Mouse (Mus musculus) liver, postnatal 0 days (tissue): ENCODE measurements at regions not wholly inside any gene's neighbourhood (a gene's known extent, or its start where the extent isn't known, plus 50 kb on each side); places are given as distances from the start of the nearest gene placed in this dataset.

Source experiments
- CTCF ChIP-seq: sonication (generic); IDR thresholded peaks from 2 replicates; pipeline ENCODE4 v1.5.1; 2016; ENCODE audit warnings: antibody characterized with exemption, low read depth
- EP300 ChIP-seq: IDR thresholded peaks from 2 replicates; pipeline ENCODE4 v1.6.1; 2016; ENCODE audit warnings: antibody characterized with exemption, low read depth, mild to moderate bottlenecking

- no peak for TF ChIP-seq CTCF
- no peak for TF ChIP-seq EP300
These were observed 133.7 kb upstream of the Gdnf start for GRCm38 (mm10) chr15:7676970-7677369.
